Mouse (Mus musculus) lung, postnatal 0 days (tissue): ENCODE data around the gene Scgb1a1. TPM values are rescaled to one million over a fixed set of nuclear protein-coding genes. Genes with fewer than 3 reads are reported as not detected.

Source experiments
- ATAC-seq: fragments of 200-750 bp; cut with Nextera tagmentation; 2 replicates; pipeline ENCODE4 v1.8.0; 2017; ENCODE audit warnings: moderate library complexity
- DNase-seq: peaks from one replicate; pipeline ENCODE4 v3.0.0-alpha.2; 2016; ENCODE audit warnings: low spot score
- H3K27ac ChIP-seq: fragments of 300-500 bp; sonication (generic); 2 replicates; pipeline ENCODE4 v1.5.1; 2014; ENCODE audit warnings: antibody characterized with exemption, mild to moderate bottlenecking, low read length, mixed read lengths
- H3K27me3 ChIP-seq: fragments of 300-500 bp; sonication (generic); replicated peaks from 2 replicates; pipeline ENCODE4 v1.6.1; 2014; ENCODE audit warnings: low read length, mixed read lengths; ENCODE audit not compliant: insufficient read depth
- H3K36me3 ChIP-seq: fragments of 300-500 bp; sonication (generic); 2 replicates; pipeline ENCODE4 v1.6.1; 2014; ENCODE audit warnings: low read length, mixed read lengths; ENCODE audit not compliant: insufficient read depth
- H3K4me1 ChIP-seq: fragments of 300-500 bp; sonication (generic); 2 replicates; pipeline ENCODE4 v1.6.1; 2014; ENCODE audit warnings: antibody characterized with exemption, low read depth, low read length, mixed read lengths; ENCODE audit not compliant: insufficient read depth
- H3K4me2 ChIP-seq: fragments of 300-500 bp; sonication (generic); replicated peaks from 2 replicates; pipeline ENCODE4 v1.6.1; 2014; ENCODE audit warnings: low read depth, mild to moderate bottlenecking, low read length, moderate library complexity, mixed read lengths
- H3K4me3 ChIP-seq: fragments of 300-500 bp; sonication (generic); 2 replicates; pipeline ENCODE4 v1.5.1; 2014; ENCODE audit warnings: low read depth, low read length
- H3K9ac ChIP-seq: fragments of 300-500 bp; sonication (generic); replicated peaks from 2 replicates; pipeline ENCODE4 v1.6.1; 2014; ENCODE audit warnings: low read depth, mild to moderate bottlenecking
- H3K9me3 ChIP-seq: fragments of 300-500 bp; sonication (generic); 2 replicates; pipeline ENCODE4 v1.6.1; 2016; ENCODE audit warnings: low read length, mixed read lengths
- CTCF ChIP-seq: IDR thresholded peaks from 2 replicates; pipeline ENCODE4 v1.5.1; 2016; ENCODE audit warnings: antibody characterized with exemption, mild to moderate bottlenecking
- EP300 ChIP-seq: IDR thresholded peaks from 2 replicates; pipeline ENCODE4 v1.6.1; 2016; ENCODE audit warnings: antibody characterized with exemption, mild to moderate bottlenecking, control low read depth
- WGBS: fragments of 180-500 bp; shearing (Covaris S2); extraction: QIAGEN DNeasy Blood & Tissue Kit; methylation state at CpG from one replicate; pipeline ENCODE4 v1.1.7; 2014; 5-methylcytosine and 5-hydroxymethylcytosine counted together
- polyA plus RNA-seq: library from polyadenylated mRNA; unstranded; fragments of >200 nt; fragmentation: Nextera tagmentation; extraction: Ambion mirVana; gene quantifications from 2 replicates; pipeline ENCODE4 v1.2.1, GENCODE M21; 2015

Scgb1a1 gene
- polyA plus RNA-seq, 1 experiment from 2014 or later: 26,192 TPM

GRCm38 (mm10) chr19:9050294-9051229 is 37.2 kb downstream of the Scgb1a1 start:
- no peak for DNase-seq
- 49% methylated on average over 9 of the region's 9 CpGs for WGBS

GRCm38 (mm10) chr19:9048981-9049687 is 38.6 kb downstream of the Scgb1a1 start:
- DNase-seq: no peak
- Histone ChIP-seq H3K4me2 (no peak overlapping the region), H3K4me1 (peaks cover 3% of the 10 kb centered on the region; the same call in 1 of the 2 replicates), H3K4me3 (no peak overlapping the region), H3K9ac (no peak overlapping the region), H3K36me3 (no peaks in the 10 kb centered on the region), H3K9me3 (no peaks in the 10 kb centered on the region), H3K27me3 (no peaks in the 10 kb centered on the region), H3K27ac (no peak overlapping the region)
- no peak for ATAC-seq
- WGBS: 91% methylated on average over 4 of the region's 4 CpGs
- no peak for TF ChIP-seq CTCF
- TF ChIP-seq EP300: no peak

More at GRCm38 (mm10) chr19:9050294-9051229, 37.2 kb downstream of the Scgb1a1 start:
- H3K4me1 ChIP-seq: peaks cover 3% of the 10 kb centered on the region; the same call in 1 of the 2 replicates
- H3K4me2 ChIP-seq: no peak overlapping the region
- no peak overlapping the region for H3K4me3 ChIP-seq
- H3K9me3 ChIP-seq: no peaks in the 10 kb centered on the region
- no peaks in the 10 kb centered on the region for H3K36me3 ChIP-seq
- TF ChIP-seq CTCF (no peak), EP300 (no peak)
- no peak overlapping the region for H3K9ac ChIP-seq
- ATAC-seq: no peak
- no peak overlapping the region for H3K27ac ChIP-seq
- H3K27me3 ChIP-seq: no peaks in the 10 kb centered on the region

GRCm38 (mm10) chr19:9047946-9048387 is 39.8 kb downstream of the Scgb1a1 start:
- Histone ChIP-seq H3K36me3 (no peaks in the 10 kb centered on the region), H3K4me2 (no peak overlapping the region), H3K9me3 (no peaks in the 10 kb centered on the region), H3K9ac (no peak overlapping the region), H3K4me1 (peaks cover 3% of the 10 kb centered on the region; the same call in 1 of the 2 replicates), H3K4me3 (no peak overlapping the region), H3K27ac (peak overlapping the region; percentile 66), H3K27me3 (no peaks in the 10 kb centered on the region)
- peak; percentile 86 for DNase-seq
- TF ChIP-seq EP300: peak; percentile 51; the same call in 1 of the 2 replicates
- TF ChIP-seq CTCF: no peak
- 6% methylated on average over 1 of the region's 1 CpGs for WGBS
- ATAC-seq: peak; percentile 70

GRCm38 (mm10) chr19:9047207-9047945 is 40.4 kb downstream of the Scgb1a1 start:
- Histone ChIP-seq H3K9me3 (no peaks in the 10 kb centered on the region), H3K4me3 (no peak overlapping the region), H3K27me3 (no peaks in the 10 kb centered on the region), H3K4me2 (no peak overlapping the region), H3K27ac (peak overlapping the region; percentile 66), H3K36me3 (no peaks in the 10 kb centered on the region), H3K9ac (no peak overlapping the region), H3K4me1 (peaks cover 3% of the 10 kb centered on the region; the same call in 1 of the 2 replicates)
- peak; percentile 81 for ATAC-seq
- WGBS: 61% methylated on average over 7 of the region's 7 CpGs
- peak; percentile 66 for DNase-seq
- TF ChIP-seq EP300 (peak; percentile 23), CTCF (no peak)

- H3K27me3 ChIP-seq: no peaks in the 10 kb centered on the region
- no peak overlapping the region for H3K4me3 ChIP-seq
- no peak for DNase-seq
- no peaks in the 10 kb centered on the region for H3K9me3 ChIP-seq
- H3K9ac ChIP-seq: no peak overlapping the region
- ATAC-seq: 0 out of 2 replicates have a peak, but pooled peaks have one; percentile 6
- peak; percentile 23; the same call in 1 of the 2 replicates for TF ChIP-seq EP300
- TF ChIP-seq CTCF: no peak
- no peaks in the 10 kb centered on the region for H3K36me3 ChIP-seq
- no peak overlapping the region for H3K4me2 ChIP-seq
- no peak overlapping the region for H3K27ac ChIP-seq
- H3K4me1 ChIP-seq: peaks cover 3% of the 10 kb centered on the region; the same call in 1 of the 2 replicates
- WGBS: 66% methylated on average over 4 of the region's 4 CpGs
Measured at GRCm38 (mm10) chr19:9044291-9044690, 43.5 kb downstream of the Scgb1a1 start.
